Mouse (Mus musculus): ENCODE data around the gene Hhip. TPM values are rescaled to one million over a fixed set of nuclear protein-coding genes. Genes with fewer than 3 reads are reported as not detected.

Hhip gene
- polyA plus RNA-seq, 1 experiment from 2014 or later: 18.3 TPM

GRCm38 (mm10) chr8:79936856-79937445, 120.9 kb downstream of the Hhip start:
- no peak for DNase-seq (ENCODE audit: low read depth, low spot score)
- peaks cover 19% of the 10 kb centered on the region for H3K27me3 ChIP-seq
- ATAC-seq: no peak
- POLR2A ChIA-PET: no interaction called here
- no peak for TF ChIP-seq CTCF (IDR thresholded peaks at IDR 0.05)
- CTCF ChIA-PET: no interaction called here
- in situ Hi-C loops (cut with MboI; ENCODE audit: low pct_unique_long_range_greater_than_20kb): no loop called here

- no peak for ATAC-seq
- H3K27me3 ChIP-seq: peaks cover 18% of the 10 kb centered on the region
- no peak for DNase-seq (ENCODE audit: low read depth, low spot score)
- ChIA-PET POLR2A (interaction anchor here (1.9 kb wide), 1 partner anchor 10 kb away, joined by 4 read pairs; no protein-coding TSS in a partner anchor), CTCF (interaction anchor here (1.3 kb wide), 1 partner anchor 34 kb away, joined by 3 read pairs; no protein-coding TSS in a partner anchor)
- peak; percentile 32 for TF ChIP-seq CTCF (IDR thresholded peaks at IDR 0.05)
- in situ Hi-C loops (cut with MboI; ENCODE audit: low pct_unique_long_range_greater_than_20kb): no loop called here
Measured at GRCm38 (mm10) chr8:79935793-79936192, 122.0 kb downstream of the Hhip start.

GRCm38 (mm10) chr8:79929202-79929601, 128.6 kb downstream of the Hhip start:
- ChIA-PET CTCF (interaction anchor here (1.0 kb wide), 1 partner anchor 13 kb away, joined by 3 read pairs; no protein-coding TSS in a partner anchor), POLR2A (no interaction called here)
- no peak for ATAC-seq
- in situ Hi-C loops (cut with MboI; ENCODE audit: low pct_unique_long_range_greater_than_20kb): no loop called here
- H3K27me3 ChIP-seq: peaks cover 18% of the 10 kb centered on the region
- TF ChIP-seq CTCF (IDR thresholded peaks at IDR 0.05): no peak
- no peak for DNase-seq (ENCODE audit: low read depth, low spot score)

GRCm38 (mm10) chr8:79917211-79917610, 140.6 kb downstream of the Hhip start:
- ATAC-seq (no peak), DNase-seq (ENCODE audit: low read depth, low spot score) (no peak)
- H3K27me3 ChIP-seq: peaks cover 11% of the 10 kb centered on the region
- ChIA-PET CTCF (no interaction called here), POLR2A (no interaction called here)
- in situ Hi-C loops (cut with MboI; ENCODE audit: low pct_unique_long_range_greater_than_20kb): no loop called here
- TF ChIP-seq CTCF (IDR thresholded peaks at IDR 0.05): no peak

All from Patski (cell line).